Mouse (Mus musculus): ENCODE measurements around the gene Mast4. TPM values are rescaled to one million over a fixed set of nuclear protein-coding genes. Genes with fewer than 3 reads are reported as not detected.

The Mast4 gene
- polyA plus RNA-seq, 1 experiment from 2014 or later, result 45.4 TPM

GRCm38 (mm10) chr13:102850594-102850993 lies 483.7 kb downstream of the Mast4 start:
- H3K4me1 ChIP-seq (ENCODE audit: control insufficient read depth, insufficient read depth, low read length), result peaks cover under 1% of the 10 kb centered on the region; the same call in 1 of the 2 replicates
- 81% methylated on average over 2 of the region's 2 CpGs for WGBS (ENCODE audit: insufficient replicate concordance)
- no peaks in the 10 kb centered on the region for H3K27me3 ChIP-seq (ENCODE audit: control insufficient read depth, insufficient read depth, low read length)
- no peak overlapping the region for H3K4me2 ChIP-seq
- ATAC-seq (replicated peaks; ENCODE audit: insufficient number of reproducible peaks, low FRiP score, low TSS enrichment), result no peak
- no peak overlapping the region for H3K27ac ChIP-seq (ENCODE audit: low read depth, low read length)
- no peaks in the 10 kb centered on the region for H3K9me3 ChIP-seq (replicated peaks; ENCODE audit: control insufficient read depth, low read length)
- no peaks in the 10 kb centered on the region for H3K36me3 ChIP-seq (ENCODE audit: control insufficient read depth, insufficient read depth, low read length)
- no peak overlapping the region for H3K9ac ChIP-seq (ENCODE audit: low read depth, low read length)
- no peak overlapping the region for H3K4me3 ChIP-seq (ENCODE audit: low read depth, low read length)

GRCm38 (mm10) chr13:102849068-102849467 lies 485.2 kb downstream of the Mast4 start:
- 66% methylated on average over 3 of the region's 3 CpGs for WGBS (ENCODE audit: insufficient replicate concordance)
- no peaks in the 10 kb centered on the region for H3K9me3 ChIP-seq (replicated peaks; ENCODE audit: control insufficient read depth, low read length)
- ATAC-seq (replicated peaks; ENCODE audit: insufficient number of reproducible peaks, low FRiP score, low TSS enrichment), result no peak
- no peak overlapping the region for H3K4me3 ChIP-seq (ENCODE audit: low read depth, low read length)
- H3K4me2 ChIP-seq, result no peak overlapping the region
- no peaks in the 10 kb centered on the region for H3K27me3 ChIP-seq (ENCODE audit: control insufficient read depth, insufficient read depth, low read length)
- no peak overlapping the region for H3K27ac ChIP-seq (ENCODE audit: low read depth, low read length)
- H3K4me1 ChIP-seq (ENCODE audit: control insufficient read depth, insufficient read depth, low read length), result peaks cover 10% of the 10 kb centered on the region
- no peaks in the 10 kb centered on the region for H3K36me3 ChIP-seq (ENCODE audit: control insufficient read depth, insufficient read depth, low read length)
- H3K9ac ChIP-seq (ENCODE audit: low read depth, low read length), result no peak overlapping the region

GRCm38 (mm10) chr13:102846473-102846872 lies 487.8 kb downstream of the Mast4 start:
- peaks cover 22% of the 10 kb centered on the region for H3K4me1 ChIP-seq (ENCODE audit: control insufficient read depth, insufficient read depth, low read length)
- 72% methylated on average over 4 of the region's 4 CpGs for WGBS (ENCODE audit: insufficient replicate concordance)
- H3K4me2 ChIP-seq, result no peak overlapping the region

GRCm38 (mm10) chr13:102842715-102843114 lies 491.6 kb downstream of the Mast4 start:
- Histone ChIP-seq H3K4me3 (ENCODE audit: low read depth, low read length) (no peak overlapping the region), H3K36me3 (ENCODE audit: control insufficient read depth, insufficient read depth, low read length) (no peaks in the 10 kb centered on the region), H3K4me1 (ENCODE audit: control insufficient read depth, insufficient read depth, low read length) (peaks cover 24% of the 10 kb centered on the region), H3K4me2 (peak overlapping the region; percentile 29; the same call in 1 of the 2 replicates), H3K27me3 (ENCODE audit: control insufficient read depth, insufficient read depth, low read length) (no peaks in the 10 kb centered on the region), H3K9ac (ENCODE audit: low read depth, low read length) (no peak overlapping the region), H3K9me3 (replicated peaks; ENCODE audit: control insufficient read depth, low read length) (no peaks in the 10 kb centered on the region), H3K27ac (ENCODE audit: low read depth, low read length) (peak overlapping the region; percentile 46)
- 81% methylated on average over 2 of the region's 2 CpGs for whole genome bisulfite sequencing (ENCODE audit: insufficient replicate concordance)
- no peak for ATAC-seq (replicated peaks; ENCODE audit: insufficient number of reproducible peaks, low FRiP score, low TSS enrichment)

More at GRCm38 (mm10) chr13:102846473-102846872, 487.8 kb downstream of the Mast4 start:
- Histone ChIP-seq H3K36me3 (ENCODE audit: control insufficient read depth, insufficient read depth, low read length) (no peaks in the 10 kb centered on the region), H3K4me3 (ENCODE audit: low read depth, low read length) (no peak overlapping the region), H3K9me3 (replicated peaks; ENCODE audit: control insufficient read depth, low read length) (no peaks in the 10 kb centered on the region), H3K27me3 (ENCODE audit: control insufficient read depth, insufficient read depth, low read length) (no peaks in the 10 kb centered on the region), H3K9ac (ENCODE audit: low read depth, low read length) (no peak overlapping the region), H3K27ac (ENCODE audit: low read depth, low read length) (no peak overlapping the region)
- no peak for ATAC-seq (replicated peaks; ENCODE audit: insufficient number of reproducible peaks, low FRiP score, low TSS enrichment)

GRCm38 (mm10) chr13:102842237-102842636 lies 492.1 kb downstream of the Mast4 start:
- H3K9ac ChIP-seq (ENCODE audit: low read depth, low read length), result no peak overlapping the region
- 33% methylated on average over 8 of the region's 8 CpGs for WGBS (ENCODE audit: insufficient replicate concordance)
- no peaks in the 10 kb centered on the region for H3K27me3 ChIP-seq (ENCODE audit: control insufficient read depth, insufficient read depth, low read length)
- peak overlapping the region; percentile 29 for H3K4me2 ChIP-seq
- 0 out of 2 replicates have a peak, but pooled peaks have one; percentile 55 for ATAC-seq (replicated peaks; ENCODE audit: insufficient number of reproducible peaks, low FRiP score, low TSS enrichment)
- H3K4me1 ChIP-seq (ENCODE audit: control insufficient read depth, insufficient read depth, low read length), result peaks cover 24% of the 10 kb centered on the region
- no peaks in the 10 kb centered on the region for H3K9me3 ChIP-seq (replicated peaks; ENCODE audit: control insufficient read depth, low read length)
- H3K27ac ChIP-seq (ENCODE audit: low read depth, low read length), result peak overlapping the region; percentile 46; the same call in 1 of the 2 replicates
- H3K4me3 ChIP-seq (ENCODE audit: low read depth, low read length), result no peak overlapping the region
- no peaks in the 10 kb centered on the region for H3K36me3 ChIP-seq (ENCODE audit: control insufficient read depth, insufficient read depth, low read length)

- Histone ChIP-seq H3K36me3 (ENCODE audit: control insufficient read depth, insufficient read depth, low read length) (no peaks in the 10 kb centered on the region), H3K9ac (ENCODE audit: low read depth, low read length) (no peak overlapping the region), H3K27me3 (ENCODE audit: control insufficient read depth, insufficient read depth, low read length) (no peaks in the 10 kb centered on the region), H3K4me2 (no peak overlapping the region), H3K27ac (ENCODE audit: low read depth, low read length) (no peak overlapping the region), H3K4me3 (ENCODE audit: low read depth, low read length) (no peak overlapping the region), H3K9me3 (replicated peaks; ENCODE audit: control insufficient read depth, low read length) (no peaks in the 10 kb centered on the region), H3K4me1 (ENCODE audit: control insufficient read depth, insufficient read depth, low read length) (peaks cover 20% of the 10 kb centered on the region)
- WGBS (ENCODE audit: insufficient replicate concordance), result 54% methylated on average over 7 of the region's 7 CpGs
- ATAC-seq (replicated peaks; ENCODE audit: insufficient number of reproducible peaks, low FRiP score, low TSS enrichment), result no peak
Measured at GRCm38 (mm10) chr13:102839741-102840482, 494.4 kb downstream of the Mast4 start.

- no peaks in the 10 kb centered on the region for H3K36me3 ChIP-seq (ENCODE audit: control insufficient read depth, insufficient read depth, low read length)
- peaks cover 6% of the 10 kb centered on the region for H3K4me1 ChIP-seq (ENCODE audit: control insufficient read depth, insufficient read depth, low read length)
- H3K27me3 ChIP-seq (ENCODE audit: control insufficient read depth, insufficient read depth, low read length), result no peaks in the 10 kb centered on the region
- H3K4me3 ChIP-seq (ENCODE audit: low read depth, low read length), result no peak overlapping the region
- ATAC-seq (replicated peaks; ENCODE audit: insufficient number of reproducible peaks, low FRiP score, low TSS enrichment), result no peak
- H3K27ac ChIP-seq (ENCODE audit: low read depth, low read length), result no peak overlapping the region
- no peak overlapping the region for H3K9ac ChIP-seq (ENCODE audit: low read depth, low read length)
- WGBS (ENCODE audit: insufficient replicate concordance), result 81% methylated on average over 4 of the region's 4 CpGs
- H3K4me2 ChIP-seq, result no peak overlapping the region
- no peaks in the 10 kb centered on the region for H3K9me3 ChIP-seq (replicated peaks; ENCODE audit: control insufficient read depth, low read length)
Measured at GRCm38 (mm10) chr13:102837427-102837826, 496.9 kb downstream of the Mast4 start.

GRCm38 (mm10) chr13:102835336-102835735 lies 499.0 kb downstream of the Mast4 start:
- Histone ChIP-seq H3K36me3 (ENCODE audit: control insufficient read depth, insufficient read depth, low read length) (no peaks in the 10 kb centered on the region), H3K4me1 (ENCODE audit: control insufficient read depth, insufficient read depth, low read length) (peaks cover 2% of the 10 kb centered on the region; the same call in 1 of the 2 replicates), H3K4me2 (no peak overlapping the region), H3K9me3 (replicated peaks; ENCODE audit: control insufficient read depth, low read length) (no peaks in the 10 kb centered on the region), H3K27ac (ENCODE audit: low read depth, low read length) (no peak overlapping the region), H3K4me3 (ENCODE audit: low read depth, low read length) (no peak overlapping the region), H3K9ac (ENCODE audit: low read depth, low read length) (no peak overlapping the region), H3K27me3 (ENCODE audit: control insufficient read depth, insufficient read depth, low read length) (no peaks in the 10 kb centered on the region)
- WGBS (ENCODE audit: insufficient replicate concordance), result 73% methylated on average over 8 of the region's 8 CpGs
- ATAC-seq (replicated peaks; ENCODE audit: insufficient number of reproducible peaks, low FRiP score, low TSS enrichment), result no peak

- no peak overlapping the region for H3K27ac ChIP-seq (ENCODE audit: low read depth, low read length)
- H3K4me2 ChIP-seq, result no peak overlapping the region
- peaks cover 3% of the 10 kb centered on the region; the same call in 1 of the 2 replicates for H3K4me1 ChIP-seq (ENCODE audit: control insufficient read depth, insufficient read depth, low read length)
- 70% methylated on average over 4 of the region's 4 CpGs for WGBS (ENCODE audit: insufficient replicate concordance)
- H3K9me3 ChIP-seq (replicated peaks; ENCODE audit: control insufficient read depth, low read length), result no peaks in the 10 kb centered on the region
- H3K4me3 ChIP-seq (ENCODE audit: low read depth, low read length), result no peak overlapping the region
- no peak overlapping the region for H3K9ac ChIP-seq (ENCODE audit: low read depth, low read length)
- no peaks in the 10 kb centered on the region for H3K27me3 ChIP-seq (ENCODE audit: control insufficient read depth, insufficient read depth, low read length)
- H3K36me3 ChIP-seq (ENCODE audit: control insufficient read depth, insufficient read depth, low read length), result no peaks in the 10 kb centered on the region
- ATAC-seq (replicated peaks; ENCODE audit: insufficient number of reproducible peaks, low FRiP score, low TSS enrichment), result no peak
Measured at GRCm38 (mm10) chr13:102818287-102818686, 516.0 kb downstream of the Mast4 start.
